Mouse (Mus musculus) frontal cortex, postnatal 14 days (tissue): ENCODE data around the gene Arl8b.
A peak's percentile ranks its signal among the peaks of the same experiment; 100 is the strongest.

Source experiments
- DNase-seq, 2 experiments: peaks; one replicate each; pipeline ENCODE4 v3.0.0; 2022; ENCODE audit warnings: low spot score in 2 of 2

The Arl8b gene

DNA sequence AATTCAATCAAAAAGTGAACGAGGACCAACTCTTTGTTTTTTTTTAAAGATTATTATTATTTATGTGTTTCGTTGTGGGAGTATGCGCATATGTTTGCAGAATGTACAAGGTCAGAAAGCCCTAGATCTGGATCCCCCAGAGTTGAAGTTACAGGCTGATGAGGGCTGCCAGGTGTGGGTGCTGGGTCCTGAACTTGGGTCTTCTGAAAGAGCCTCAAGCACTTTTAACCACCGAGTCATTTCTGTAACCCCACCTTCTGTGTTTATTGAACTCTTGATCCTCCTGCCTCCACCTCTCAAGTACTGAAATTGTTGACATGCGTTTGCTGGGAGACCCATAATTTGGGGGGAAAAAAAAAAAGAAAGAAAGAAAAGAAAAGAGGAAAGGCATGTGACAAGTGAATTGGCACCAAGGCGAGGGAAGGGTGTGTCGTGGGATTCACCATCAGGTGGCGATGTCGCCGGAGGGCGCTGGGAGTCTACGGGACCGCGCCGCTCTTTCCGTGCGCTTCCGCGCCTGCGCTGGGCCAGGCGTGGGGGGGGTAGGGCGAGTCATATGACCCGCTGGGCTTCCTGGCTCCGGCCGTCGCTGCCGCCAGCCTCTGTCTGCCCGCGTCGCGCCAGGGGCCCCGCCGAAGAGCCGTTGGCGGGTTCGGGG, at the start of gene Arl8b:
Gene Arl8b (plus strand): TSS at position 574 of the 658 bp plus-strand sequence.
- peak; percentile 86 to 92 for DNase-seq

DNA sequence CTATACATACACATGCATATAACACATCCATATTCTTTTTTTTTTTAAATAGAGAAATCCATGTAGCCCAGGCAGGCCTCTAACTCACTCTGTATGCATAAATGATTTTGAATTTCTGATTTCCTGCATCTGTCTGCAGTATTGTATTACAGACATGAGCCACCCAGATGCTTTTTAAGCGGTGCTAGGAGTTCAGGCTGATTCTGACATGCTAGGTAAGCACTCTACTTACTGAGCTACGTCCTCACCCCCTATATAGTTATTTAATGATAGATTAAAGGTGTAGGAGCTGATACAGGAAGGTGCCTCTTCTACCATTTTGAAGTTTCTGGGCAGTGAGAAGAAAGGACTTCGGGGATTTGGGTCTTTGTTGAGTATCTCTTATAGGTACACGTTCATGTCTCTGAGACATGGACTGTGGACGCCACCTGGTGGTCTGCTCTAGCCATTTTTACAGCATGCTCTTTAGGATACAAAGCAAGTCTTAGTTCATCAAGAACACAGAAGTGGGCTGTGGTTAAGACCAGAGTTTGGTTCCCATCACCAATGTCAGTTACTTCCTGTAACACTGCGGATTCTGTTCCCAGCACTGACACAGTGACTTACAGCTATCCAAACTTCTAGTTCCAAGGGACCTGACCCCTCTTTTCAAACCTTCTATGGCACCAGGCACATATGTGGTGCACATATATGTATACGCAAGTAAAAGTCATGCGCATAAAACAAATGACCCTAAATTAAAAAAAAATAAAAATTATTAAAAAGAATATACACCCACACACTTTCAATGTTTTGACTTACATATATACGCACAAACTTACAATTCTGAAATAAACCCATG, 46.8 kb upstream of the Arl8b start:
- DNase-seq = peak; percentile 54 to 83

DNA sequence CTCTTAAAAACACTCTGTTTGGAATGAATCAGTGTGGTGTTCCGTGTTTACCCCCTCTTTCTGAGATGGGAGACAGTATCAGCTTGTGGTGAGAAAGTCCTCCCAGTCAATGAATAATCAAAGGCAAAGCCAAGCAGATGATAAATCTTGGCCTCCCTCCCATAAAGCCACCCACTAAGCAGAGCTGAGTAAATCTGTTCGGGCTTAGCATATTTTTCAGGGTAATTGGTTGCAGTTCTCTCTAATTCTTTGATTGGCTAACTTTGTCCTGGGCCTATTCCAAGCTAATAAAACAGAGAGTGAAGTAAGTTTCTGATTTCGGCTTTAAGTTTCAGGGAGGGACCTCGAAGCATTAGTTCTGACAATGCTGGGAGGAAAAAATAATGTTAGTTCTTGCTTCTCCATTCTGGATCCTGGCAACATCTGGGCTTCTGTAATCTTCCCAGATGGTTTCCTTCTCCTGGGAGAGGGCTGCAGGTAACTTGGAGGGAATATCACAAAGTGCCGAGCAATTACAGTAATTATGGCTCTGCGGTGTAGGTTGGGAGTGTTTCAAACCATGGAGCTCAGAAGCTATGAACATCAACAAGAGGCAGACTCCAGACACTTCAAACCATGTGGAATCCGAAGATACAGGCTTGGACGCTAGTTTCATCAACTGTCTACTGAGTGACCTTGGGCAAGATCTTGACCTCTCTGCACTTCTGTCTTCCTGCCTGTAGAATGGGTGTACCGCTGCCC, 44.3 kb upstream of the Arl8b start:
- no peak for DNase-seq

DNA sequence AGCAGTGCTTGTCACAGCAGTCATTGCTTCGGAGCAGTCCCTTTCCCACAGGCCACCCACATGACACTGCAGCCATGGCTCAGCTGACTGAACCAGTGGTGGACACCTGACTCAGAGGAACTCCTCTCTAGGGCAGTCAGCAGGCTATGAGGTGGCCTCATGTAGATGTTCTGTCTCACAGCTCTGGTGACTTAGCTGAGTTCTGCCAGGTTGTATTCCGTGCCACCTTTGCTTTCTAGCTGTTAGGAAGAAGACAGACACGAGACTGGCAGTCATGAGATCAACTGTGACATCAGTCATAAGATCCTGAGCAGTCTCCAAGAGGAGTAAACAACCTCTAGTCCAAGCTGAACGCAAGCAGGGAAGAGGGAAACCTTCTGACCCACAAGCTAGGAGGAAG, 42.3 kb upstream of the Arl8b start:
- no peak for DNase-seq

DNA sequence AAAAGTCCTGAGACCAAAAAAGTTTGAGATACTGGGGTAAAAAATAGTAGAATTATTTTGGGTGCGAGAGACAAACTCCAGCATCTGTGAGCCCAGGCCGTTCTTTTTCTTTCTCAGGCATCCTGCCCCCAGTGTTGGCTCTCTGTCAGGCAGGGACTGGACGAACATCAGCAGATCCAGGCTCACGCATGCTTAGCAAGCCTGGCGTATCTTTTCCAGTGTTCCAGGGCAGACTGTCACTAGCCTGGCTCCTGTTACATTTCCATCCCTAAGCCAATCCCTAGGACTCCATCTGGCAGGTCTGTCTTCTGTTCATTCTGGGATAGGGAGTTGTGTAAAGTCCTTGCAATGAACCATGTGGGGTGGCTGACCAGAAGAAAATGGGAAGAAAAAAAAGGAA, 39.2 kb upstream of the Arl8b start:
- no peak for DNase-seq

DNA sequence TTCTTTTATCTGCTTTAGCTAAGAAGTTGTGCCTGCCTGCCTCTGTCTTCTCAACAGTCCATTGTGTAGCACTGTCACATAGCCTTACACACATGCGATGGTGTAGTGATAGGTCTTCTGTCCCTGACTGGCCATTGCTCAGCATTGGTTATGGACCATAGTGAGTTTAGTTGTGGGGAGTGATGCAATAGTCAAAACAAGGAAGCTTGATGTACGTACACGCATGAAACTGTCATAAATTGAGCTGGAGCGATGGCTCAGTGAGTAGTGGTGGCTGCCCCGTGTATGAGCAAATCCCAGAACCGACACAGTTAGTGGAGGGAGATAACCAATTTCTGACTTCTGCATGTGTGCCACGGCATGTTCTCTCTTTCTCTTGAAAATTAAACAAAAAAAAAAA, 31.6 kb upstream of the Arl8b start:
- no peak for DNase-seq

DNA sequence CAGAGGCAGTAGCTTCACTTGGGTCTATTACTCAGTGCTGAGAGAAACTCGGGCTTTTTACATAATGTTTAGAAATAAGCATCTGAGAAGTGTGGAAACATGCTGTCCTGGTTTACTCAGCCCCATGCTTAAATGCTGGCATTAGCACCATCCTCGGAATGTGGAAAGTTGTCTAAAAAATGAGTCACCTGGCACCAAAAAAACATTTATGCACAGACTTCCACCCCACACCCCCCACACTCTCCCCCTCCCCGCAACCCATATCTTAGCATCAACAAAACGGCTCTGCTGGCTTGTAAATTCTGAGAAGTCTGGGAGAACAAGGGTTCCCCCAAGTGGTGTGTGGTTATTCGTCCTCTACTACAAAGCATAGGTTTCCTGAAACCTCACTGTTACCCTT, 30.5 kb upstream of the Arl8b start:
- DNase-seq = no peak

DNA sequence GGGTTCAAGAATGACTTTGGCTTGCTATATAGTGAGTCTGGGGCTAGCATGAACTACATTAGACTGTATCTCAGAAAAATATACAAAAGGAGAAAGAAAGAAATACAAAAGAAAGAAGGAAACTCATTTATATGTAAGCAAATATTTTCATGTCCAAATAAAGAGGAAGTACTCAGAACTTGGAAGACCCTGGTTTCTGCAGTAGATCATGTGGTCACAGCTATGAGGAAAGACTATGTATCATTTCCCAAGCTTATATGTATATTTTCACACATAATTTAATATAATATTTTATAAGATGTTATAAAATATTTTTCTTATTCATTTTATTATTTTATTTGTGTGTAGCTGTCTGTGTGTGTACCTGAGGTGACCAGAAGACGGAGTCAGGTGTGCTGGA, 29.4 kb upstream of the Arl8b start:
- no peak for DNase-seq

DNA sequence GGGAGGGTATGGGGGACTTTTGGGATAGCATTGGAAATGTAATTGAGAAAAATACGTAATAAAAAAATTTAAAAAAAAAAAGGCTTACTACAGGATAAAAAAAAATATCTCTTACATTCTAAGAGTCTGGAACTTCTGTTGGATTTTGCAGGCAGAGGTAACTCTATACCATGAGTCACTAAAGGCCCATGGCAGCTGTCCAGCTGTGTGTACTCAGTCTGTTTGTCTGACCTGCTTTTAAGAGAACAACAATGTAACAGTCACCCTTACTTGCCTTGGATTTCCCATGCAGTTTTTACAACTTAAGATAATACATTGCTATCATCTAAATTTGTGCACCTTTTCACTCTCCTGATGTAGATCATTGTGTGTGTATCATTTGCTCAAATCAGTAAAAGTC, 28.5 kb upstream of the Arl8b start:
- no peak for DNase-seq

DNA sequence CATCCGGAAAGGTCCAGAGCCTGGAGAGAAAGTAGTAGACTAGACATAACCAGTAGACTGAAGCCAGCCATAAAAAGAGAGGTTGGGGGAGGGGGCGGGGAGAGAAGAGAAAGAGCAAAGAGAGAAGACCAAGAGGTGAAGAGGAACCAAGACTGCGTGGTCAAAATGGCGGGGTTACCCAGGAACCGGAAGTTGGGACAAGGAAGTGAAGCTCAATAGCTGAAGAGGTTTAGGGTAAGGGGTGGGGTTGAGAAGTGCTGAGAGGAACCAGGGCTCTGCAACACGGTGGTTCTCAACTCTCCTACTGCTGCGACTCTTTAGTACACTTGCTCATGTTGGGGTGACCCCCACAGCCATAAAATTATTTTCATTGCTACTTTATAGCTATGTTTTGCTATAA, 27.0 kb upstream of the Arl8b start:
- no peak for DNase-seq

DNA sequence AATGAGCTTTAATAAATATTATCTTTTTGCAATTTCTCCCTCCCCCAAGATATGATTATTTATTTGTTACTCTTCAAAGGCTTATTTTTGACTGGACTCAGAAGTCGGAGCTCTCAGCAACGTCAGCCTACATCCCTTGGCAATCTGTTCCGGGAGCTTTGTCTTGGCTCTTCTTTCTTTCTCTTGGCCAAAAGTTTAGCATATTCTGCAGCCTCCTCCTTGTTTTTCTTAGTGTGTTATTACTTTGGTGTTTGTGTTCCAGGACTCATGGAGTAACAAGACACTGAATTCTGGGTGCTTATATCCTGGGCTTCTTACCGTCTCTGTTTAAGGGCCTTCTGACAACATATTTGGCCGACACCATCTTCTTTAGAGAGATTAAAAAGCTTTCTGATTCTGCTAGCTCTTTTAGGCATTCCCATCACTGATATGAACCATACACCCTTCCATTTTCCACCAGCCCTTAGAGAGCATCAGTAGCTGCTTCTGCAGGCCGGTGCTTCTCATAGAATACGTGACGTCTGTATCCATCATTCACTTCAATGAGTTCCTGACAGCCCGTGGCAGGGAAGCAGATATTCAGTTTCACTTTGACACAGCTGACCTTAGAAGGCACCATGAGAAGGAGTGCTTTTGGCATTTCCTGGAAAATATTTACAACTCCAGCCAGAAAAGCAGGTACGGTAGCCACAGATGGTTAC, 23.8 kb upstream of the Arl8b start:
- no peak for DNase-seq

GRCm38 (mm10) chr6:108759698-108760039, 23.2 kb upstream of the Arl8b start:
- DNase-seq = no peak

GRCm38 (mm10) chr6:108770880-108771279, 12.0 kb upstream of the Arl8b start:
- no peak for DNase-seq

- DNase-seq = peak; percentile 64 to 82
These were observed 10.0 kb upstream of the Arl8b start for GRCm38 (mm10) chr6:108772913-108773312.

DNA sequence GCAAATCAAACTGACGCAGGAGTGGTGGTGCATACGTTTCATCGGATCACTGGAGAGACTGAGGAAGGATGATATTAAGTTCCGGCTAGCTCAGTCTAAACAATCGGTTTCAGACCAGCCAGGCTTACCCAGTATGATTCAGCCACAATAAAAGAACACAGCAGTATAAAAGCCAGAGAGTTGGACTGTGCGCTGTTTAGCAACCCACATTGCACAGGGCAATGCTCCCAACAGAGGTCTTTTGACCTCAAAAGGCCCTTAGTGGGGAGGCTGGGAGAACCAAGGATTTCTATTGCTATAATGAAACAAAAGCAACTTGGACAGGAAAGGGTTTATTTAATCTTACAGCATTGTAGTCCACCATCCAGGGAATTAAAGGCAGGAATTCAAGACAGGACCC, 9.4 kb upstream of the Arl8b start:
- DNase-seq = no peak

- no peak for DNase-seq
These were observed 6.6 kb upstream of the Arl8b start for GRCm38 (mm10) chr6:108776274-108776673.

DNA sequence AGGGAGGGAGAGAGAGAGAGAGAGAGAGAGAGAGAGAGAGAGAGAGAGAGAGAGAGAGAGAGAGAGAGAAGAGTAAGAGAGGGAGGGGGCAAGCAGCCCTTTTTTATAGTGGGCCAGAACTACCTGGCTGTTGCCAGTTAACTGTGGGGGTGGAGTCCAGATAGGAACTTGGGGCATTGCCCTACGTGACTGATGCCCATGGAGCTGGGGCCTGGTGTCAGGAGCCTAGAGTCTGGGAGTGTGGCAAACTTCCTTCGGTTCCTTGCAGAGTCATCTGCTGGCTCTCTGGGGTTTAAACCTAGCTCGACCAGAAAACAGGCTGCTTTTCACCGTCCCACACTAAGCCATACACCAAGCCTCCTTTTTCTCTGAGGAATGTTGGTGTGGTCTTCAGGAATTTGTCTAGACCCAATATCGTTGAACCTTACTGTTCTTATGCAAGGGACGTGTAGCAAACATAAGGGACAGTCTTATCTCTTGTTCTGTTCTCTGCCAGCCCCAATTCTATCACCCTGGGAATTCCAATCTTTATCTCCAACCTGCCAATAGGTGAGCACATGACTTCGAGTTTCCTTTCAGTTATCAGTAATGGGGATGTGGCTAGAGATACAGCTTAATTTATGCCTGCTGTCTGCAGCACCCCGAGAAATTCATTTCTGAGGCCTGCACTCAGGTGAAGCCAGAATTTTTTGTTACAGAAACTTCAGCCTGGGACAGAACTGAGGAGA, 5.2 kb upstream of the Arl8b start:
- no peak for DNase-seq

- no peak for DNase-seq
These were observed 4.5 kb upstream of the Arl8b start for GRCm38 (mm10) chr6:108778399-108778798.

DNA sequence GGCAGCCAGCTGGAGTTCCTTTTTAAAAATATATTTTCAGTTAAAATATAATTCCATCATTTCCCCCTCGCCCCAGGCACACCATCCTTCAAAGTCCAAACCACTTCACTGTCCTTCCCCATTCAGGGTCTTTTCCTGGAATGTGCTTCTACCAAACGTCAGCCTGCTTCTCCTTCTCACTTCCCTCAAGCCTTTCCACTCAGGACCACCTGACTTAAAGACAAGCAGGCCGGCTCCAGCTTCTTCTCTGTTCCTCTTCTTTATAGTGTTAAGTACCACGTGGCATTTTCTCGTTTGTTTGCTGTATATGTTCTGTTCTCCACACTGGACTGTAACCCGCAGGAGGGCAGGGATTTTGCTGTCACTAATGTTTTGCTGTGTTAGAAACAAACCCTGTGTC, 1.0 kb upstream of the Arl8b start:
- no peak for DNase-seq

DNA sequence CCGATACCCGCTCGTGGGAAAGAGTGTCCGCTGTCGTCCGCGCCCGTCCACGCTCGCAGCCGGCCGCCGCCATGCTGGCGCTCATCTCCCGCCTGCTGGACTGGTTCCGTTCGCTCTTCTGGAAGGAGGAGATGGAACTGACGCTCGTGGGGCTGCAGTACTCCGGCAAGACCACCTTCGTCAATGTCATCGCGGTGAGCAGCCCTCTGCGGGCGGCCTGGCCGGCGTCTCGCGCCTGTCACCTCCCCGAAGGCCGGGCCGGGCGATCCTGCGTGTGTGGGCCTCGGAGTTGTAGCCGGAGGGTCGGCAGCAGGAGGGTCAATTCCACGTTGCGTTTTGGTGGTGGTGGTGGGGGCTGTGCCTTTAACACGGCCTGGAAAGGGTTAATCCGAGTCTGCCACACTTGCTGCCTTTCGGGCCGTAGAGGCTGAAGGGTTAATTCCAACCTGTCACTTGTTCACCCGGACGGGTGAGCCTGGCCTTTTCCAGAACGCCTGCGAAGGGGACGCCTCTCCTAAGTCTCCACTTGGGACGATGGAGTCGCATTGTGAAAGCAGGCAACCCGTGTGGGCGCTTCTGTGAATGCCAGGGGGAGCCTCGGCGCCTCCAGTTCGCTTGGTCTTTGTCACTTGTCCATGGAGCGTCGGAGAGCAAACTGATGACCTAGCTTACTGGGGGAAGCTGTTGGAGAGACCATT, 434 bp downstream of the Arl8b start:
- peak; percentile 14 to 27 for DNase-seq

- DNase-seq = no peak
These were observed 1.2 kb downstream of the Arl8b start for GRCm38 (mm10) chr6:108784056-108784455.
